Mouse (Mus musculus) CD4-positive, CD25-positive, alpha-beta regulatory T cell, adult 2 months (primary cell): Measurements from ENCODE around the gene Myo1d.

Source experiments
- DNase-seq: peaks from one replicate; pipeline ENCODE4 v3.0.0-alpha.2; 2012; ENCODE audit warnings: low read depth, low spot score

The Myo1d gene

GRCm38 (mm10) chr11:80614949-80615725 is 164.7 kb downstream of the Myo1d start:
- no peak for DNase-seq

GRCm38 (mm10) chr11:80614418-80614817 is 165.4 kb downstream of the Myo1d start:
- DNase-seq: peak; percentile 79

- no peak for DNase-seq
These were observed 166.3 kb downstream of the Myo1d start for GRCm38 (mm10) chr11:80613534-80613933.

- peak; percentile 48 for DNase-seq
These were observed 177.0 kb downstream of the Myo1d start for GRCm38 (mm10) chr11:80602707-80603441.

DNA sequence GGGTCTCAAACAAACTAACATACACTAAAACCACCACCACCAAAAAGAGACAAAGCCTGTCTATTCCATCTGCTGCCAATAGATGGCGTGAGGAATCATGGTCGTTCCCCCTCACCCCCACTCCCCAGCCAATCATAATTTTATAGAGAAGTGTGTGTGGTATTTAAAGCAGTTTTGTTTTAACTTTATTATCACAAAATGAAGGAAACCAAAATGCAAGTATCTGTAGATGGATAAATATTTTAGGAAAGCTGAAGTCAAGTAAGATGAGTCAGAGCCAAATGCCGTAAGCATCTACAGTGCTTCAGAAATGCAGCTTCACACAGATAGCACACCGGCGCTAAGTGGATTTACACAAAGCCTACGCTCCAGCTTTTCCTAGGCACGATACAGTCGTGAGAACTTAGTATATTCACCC is 177.8 kb downstream of the Myo1d start:
- peak; percentile 49 for DNase-seq

DNA sequence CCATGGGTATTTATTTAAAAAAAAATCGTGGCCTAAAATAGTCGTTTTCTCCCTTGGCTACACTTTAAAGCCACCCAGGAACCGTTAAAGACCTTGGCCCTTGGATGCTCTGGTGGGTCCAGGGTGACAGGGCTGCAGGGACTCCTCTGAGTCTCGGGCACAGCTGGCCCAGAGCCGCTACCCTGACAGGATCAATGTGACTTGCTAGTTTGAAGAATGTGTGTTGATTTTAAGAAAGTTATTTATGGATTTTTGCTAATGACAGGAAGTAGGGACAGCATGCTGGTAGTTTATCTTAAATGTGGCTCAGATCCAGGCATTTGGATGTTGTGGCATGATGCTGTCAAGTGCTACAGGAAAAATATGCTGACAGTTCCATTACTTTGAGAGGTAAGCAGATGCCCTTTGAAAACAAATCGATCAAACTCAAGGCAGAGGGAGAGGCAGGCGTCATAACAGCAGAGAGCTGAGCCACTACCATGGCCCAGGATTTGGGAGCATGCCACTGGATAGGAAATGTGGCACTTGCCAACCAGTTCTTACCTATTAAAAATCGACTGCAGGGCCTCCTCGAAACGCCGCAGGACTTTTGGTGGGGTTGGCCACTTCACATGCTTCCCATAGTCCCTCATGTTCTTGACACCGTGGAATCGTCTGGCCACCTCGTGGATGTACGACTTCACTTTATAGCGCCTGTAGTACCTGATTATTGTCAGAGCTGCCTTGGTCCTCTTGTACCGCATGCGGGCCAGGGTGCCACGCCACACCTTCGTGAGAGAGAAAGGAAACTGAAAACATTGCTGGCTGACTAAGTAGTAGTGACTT is 178.6 kb downstream of the Myo1d start:
- DNase-seq: no peak

GRCm38 (mm10) chr11:80595482-80595881 is 184.3 kb downstream of the Myo1d start:
- no peak for DNase-seq

GRCm38 (mm10) chr11:80589387-80589786 is 190.4 kb downstream of the Myo1d start:
- no peak for DNase-seq

- no peak for DNase-seq
These were observed 194.1 kb downstream of the Myo1d start for GRCm38 (mm10) chr11:80585761-80586160.

DNA sequence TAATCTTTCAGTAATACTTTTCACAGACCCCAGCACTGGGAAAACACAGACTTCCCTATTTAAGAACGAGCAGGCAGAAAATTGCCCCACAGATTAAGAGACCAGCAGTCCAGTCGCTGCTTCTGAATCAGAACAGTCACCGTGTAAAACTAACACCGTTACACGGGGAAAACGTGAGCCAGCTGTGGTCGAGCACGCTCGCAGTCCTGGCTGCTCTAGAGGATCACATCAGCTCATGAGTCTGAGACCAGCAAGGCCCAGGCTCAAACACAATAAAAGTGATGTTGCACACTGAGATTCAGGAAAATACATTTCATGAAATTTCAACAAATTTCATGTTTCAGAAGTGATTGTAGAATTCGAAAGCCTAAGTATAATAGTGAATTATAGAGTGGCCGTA is 194.6 kb downstream of the Myo1d start:
- no peak for DNase-seq

DNA sequence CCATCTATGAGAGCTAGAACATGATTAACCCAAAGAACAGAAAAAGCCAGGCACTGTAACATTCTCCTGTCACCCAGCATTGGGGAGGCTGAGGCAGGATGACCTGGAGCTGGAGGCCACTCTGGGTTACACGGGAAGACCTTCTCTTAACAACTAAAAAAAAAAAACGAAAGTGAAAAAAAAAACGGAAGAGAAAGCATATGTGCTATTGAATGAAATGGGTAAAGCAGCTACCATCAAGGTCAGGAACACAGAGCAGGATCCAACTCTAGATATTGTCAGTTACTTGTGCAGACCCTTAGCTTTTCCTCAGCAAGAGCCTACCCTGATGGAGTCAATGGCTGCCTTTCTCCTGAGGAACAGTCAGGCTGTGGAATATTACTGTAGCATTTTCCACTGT is 199.3 kb downstream of the Myo1d start:
- DNase-seq: no peak

GRCm38 (mm10) chr11:80577747-80578640 is 201.8 kb downstream of the Myo1d start:
- DNase-seq: no peak

DNA sequence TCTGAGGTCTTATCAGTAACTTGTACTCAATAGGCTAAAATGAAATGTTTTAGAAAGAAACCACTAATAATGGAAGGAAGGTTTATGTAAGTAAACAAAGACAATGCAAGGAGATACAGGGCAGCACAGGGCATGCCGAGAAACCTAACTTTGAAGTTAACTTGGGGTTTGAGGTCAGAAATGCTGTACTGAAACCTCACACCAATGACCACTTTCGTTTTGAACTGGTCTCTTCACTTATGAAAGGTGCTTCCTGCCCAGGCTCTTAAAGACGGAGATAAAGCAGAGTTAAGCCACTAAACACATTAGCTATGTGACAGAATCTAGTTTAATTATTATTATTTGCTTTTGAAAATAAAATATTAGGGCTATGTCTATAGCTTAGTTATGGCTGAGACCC is 204.0 kb downstream of the Myo1d start:
- DNase-seq: no peak

GRCm38 (mm10) chr11:80566286-80566685 is 213.5 kb downstream of the Myo1d start:
- no peak for DNase-seq

GRCm38 (mm10) chr11:80564975-80565965 is 214.6 kb downstream of the Myo1d start:
- DNase-seq: no peak

DNA sequence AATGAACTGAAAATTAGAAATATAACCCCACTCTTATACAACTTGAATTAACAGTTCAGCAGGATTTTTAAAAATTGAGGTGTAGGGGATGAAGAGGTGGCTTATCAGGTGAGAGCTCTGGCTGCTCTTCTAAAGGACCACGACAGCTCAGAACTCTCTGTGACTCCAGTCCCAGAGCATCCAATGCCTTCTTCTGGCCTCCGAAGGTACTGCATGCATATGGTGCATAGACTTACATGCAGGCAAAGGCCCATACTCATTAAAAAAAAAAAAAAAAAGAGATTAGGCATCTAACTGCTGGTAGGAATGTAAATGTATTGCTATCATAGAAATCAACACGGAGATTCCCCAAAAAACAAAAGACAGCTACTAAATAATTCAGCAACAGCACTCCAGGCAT is 217.3 kb downstream of the Myo1d start:
- DNase-seq: peak; percentile 70

DNA sequence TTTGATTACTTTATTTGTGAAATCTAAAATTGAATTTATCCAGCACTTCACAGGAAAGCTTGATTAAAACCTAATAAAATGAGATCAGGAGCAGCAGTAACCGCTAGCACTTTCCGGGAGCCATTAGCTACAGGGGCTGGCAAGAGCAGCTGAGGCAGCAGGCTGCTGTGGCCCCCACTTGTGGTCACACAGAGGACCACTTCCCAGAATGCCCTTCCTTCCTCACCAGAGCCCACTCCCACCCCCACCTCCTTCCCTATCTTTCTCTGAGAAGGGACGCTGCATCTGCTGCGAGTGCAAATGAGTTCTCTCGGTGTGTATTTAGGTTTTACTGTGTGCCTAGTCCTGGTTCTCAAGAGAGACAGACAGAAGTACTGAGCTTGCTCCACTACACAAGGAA is 219.1 kb downstream of the Myo1d start:
- no peak for DNase-seq

- DNase-seq: no peak
These were observed 224.4 kb downstream of the Myo1d start for GRCm38 (mm10) chr11:80555416-80555815.

- no peak for DNase-seq
These were observed 226.8 kb downstream of the Myo1d start for GRCm38 (mm10) chr11:80553046-80553445.

DNA sequence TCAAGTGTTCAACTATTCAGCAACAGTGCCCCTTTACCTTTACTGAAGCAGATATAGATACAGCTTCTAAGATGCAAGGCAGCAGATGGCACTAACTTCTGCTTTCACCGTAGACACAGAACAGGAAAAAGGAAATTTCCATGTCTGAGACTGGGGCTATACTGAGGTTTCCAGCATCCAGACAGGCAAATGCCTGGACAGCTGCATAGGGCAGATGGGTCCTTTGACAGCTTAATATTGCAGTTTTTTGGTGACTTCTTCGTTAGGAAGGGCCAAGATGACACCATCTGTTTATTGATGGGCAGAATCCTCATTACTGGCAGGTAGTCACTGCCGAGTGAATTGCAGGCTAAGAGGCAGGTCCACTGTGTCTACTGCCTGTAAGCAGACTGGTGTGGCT is 228.2 kb downstream of the Myo1d start:
- no peak for DNase-seq
